Mouse (Mus musculus) spleen, postnatal 0 days (tissue): ENCODE measurements around the gene Ms4a7. TPM values are rescaled to one million over a fixed set of nuclear protein-coding genes. Genes with fewer than 3 reads are reported as not detected.

ENCODE experiments used
- polyA plus RNA-seq: library from polyadenylated mRNA; unstranded; fragments of >200 nt; fragmentation: Nextera tagmentation; extraction: Ambion mirVana; gene quantifications from 2 replicates; pipeline ENCODE4 v1.2.1, GENCODE M21; 2015

Ms4a7 gene
- polyA plus RNA-seq: 4.8 and 8.6 TPM in 2 replicates

DNA sequence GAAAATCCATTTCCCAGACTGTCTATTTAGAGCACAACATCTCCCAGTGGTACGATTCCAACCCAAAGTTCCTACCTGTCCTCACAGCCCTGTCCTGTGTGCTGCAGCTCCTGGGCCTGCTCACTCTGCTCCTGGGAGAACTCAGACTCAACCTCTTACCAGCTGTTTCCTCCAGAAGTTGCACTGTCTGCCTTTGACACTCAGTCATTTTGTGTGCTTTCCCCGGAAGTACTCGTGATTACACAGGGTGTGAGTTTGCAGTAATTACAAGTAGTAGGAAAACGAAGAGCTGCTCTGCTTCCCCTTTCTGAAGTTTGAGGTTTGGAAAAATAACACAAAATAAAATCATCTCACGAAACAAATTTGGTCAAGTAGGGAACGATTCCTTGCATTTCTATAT lies at the start of gene Ms4a7:
TSS of gene Ms4a7 (minus strand) at position 215 of the 400 bp plus-strand sequence.

DNA sequence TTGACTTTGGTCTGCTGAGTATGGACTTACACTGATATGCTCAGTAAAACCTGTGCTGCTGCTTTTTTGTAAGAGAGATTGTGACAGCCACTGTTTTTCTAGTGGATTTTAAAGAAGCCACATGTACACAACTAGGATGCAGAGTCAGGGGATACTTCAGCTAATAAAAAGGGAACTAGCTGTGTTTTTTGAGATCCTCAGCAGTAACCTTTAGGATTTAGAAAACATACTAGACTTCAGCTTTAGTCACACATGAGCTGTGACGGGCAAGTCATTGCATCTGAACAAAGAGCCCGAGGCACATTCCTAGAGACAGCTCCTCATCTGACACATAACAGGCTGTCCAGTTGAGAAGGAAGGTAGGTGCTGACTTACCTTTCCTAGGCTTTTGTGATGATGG lies 39.3 kb upstream of the Ms4a7 start, which contains the start of gene Ms4a4a:
TSS of gene Ms4a4a (plus strand) at position 251 of the 400 bp plus-strand sequence.

DNA sequence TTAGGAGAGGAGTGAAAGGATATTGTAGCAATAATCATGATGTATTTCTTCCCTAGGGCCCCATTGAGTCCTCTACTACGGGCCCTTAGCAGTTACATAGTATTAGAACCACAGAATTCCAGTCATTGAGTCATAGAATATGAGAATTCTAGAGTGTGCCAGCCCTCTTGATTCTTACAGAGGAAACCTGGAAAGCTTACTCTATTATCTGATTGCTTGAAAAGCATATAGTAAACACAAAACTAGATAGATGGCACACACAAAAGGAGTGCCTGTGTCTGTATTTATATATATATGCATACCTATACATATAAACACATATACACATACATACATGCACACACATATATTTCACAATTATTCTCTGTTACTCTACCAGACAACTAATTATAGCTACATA lies 21.6 kb downstream of the Ms4a7 start, which contains the start of gene Ms4a14:
TSS of gene Ms4a14 (minus strand) at position 101 of the 400 bp plus-strand sequence.

DNA sequence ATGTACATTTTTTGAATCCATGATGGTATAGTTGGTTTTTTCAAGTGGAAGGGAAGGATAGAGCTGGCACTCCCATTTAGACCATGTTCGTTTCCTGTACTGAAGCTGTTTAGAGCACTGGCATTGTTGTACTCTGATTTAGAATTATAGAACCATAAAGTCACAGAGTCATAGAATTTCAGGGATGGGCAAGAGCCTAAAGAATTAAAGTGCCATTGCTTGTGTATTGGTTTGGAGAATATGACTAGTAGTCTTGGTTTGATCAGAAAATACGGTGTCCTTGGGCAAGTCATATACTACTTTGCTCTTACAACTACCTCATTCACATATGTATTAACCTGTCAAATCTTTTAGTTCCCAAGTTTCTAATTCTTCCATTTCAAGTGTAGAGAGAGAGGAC lies 52.2 kb downstream of the Ms4a7 start, which contains the start of gene Ms4a5:
TSS of gene Ms4a5 (minus strand) at position 101 of the 400 bp plus-strand sequence.

Other genes starting within 250 kb of the Ms4a7 start
- gene 1700017D01Rik, start 205.3 kb downstream of the Ms4a7 start, polyA plus RNA-seq: not detected in 2 replicates
- gene 1700025F22Rik, start 170.8 kb downstream of the Ms4a7 start, polyA plus RNA-seq: not detected in 2 replicates
- gene Ms4a13, start 139.4 kb downstream of the Ms4a7 start, polyA plus RNA-seq: not detected in 2 replicates
- not detected in 2 replicates for gene Ms4a12, start 103.7 kb downstream of the Ms4a7 start, polyA plus RNA-seq
- gene Ms4a1, start 69.9 kb downstream of the Ms4a7 start, polyA plus RNA-seq: 10.4 and 15.5 TPM in 2 replicates
- gene Ms4a5, start 52.3 kb downstream of the Ms4a7 start, polyA plus RNA-seq: not detected in 2 replicates
- 0.13 and 0.17 TPM in 2 replicates for gene Ms4a14, start 21.7 kb downstream of the Ms4a7 start, polyA plus RNA-seq
- gene Ms4a4a, start 39.4 kb upstream of the Ms4a7 start, polyA plus RNA-seq: 10.1 and 15.8 TPM in 2 replicates
- 4.9 and 6.1 TPM in 2 replicates for gene Ms4a4c, start 68.6 kb upstream of the Ms4a7 start, polyA plus RNA-seq
- gene Ms4a4b, start 107.4 kb upstream of the Ms4a7 start, polyA plus RNA-seq: 7.8 and 15.8 TPM in 2 replicates
- 19.5 and 30.6 TPM in 2 replicates for gene Ms4a6c, start 133.2 kb upstream of the Ms4a7 start, polyA plus RNA-seq
- gene Gm8369, start 149.8 kb upstream of the Ms4a7 start, polyA plus RNA-seq: 2.3 and 3.2 TPM in 2 replicates
- gene Ms4a6b, start 180.4 kb upstream of the Ms4a7 start, polyA plus RNA-seq: 5.4 and 10.0 TPM in 2 replicates
- gene Ms4a4d, start 200.7 kb upstream of the Ms4a7 start, polyA plus RNA-seq: 4.6 and 6.3 TPM in 2 replicates